11 mouse cellular contexts compared by ENCODE assay signal in the genomic region with DNA sequence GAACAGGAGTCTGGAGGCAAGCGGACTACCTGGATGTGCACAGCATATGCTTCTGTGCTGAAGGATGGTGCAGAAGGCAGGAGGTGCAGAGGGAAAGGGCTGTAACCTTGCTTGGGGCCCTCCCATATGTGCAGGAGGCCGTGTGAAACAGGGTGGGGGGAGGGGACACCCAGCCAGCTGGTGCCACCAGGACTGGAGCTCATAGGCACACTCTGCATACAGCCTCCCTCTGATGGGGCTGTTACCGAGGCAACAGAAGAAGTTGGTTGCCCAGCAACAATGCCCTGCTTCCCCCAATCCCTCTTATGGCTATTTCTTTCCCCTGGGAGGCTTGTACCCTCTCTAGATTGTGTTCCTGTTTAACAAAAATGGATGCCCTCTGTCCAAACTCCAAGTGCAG. TPM values are rescaled to one million over a fixed set of nuclear protein-coding genes. Genes with fewer than 3 reads are reported as not detected.
A peak's percentile ranks its signal among the peaks of the same experiment; 100 is the strongest.
DNase-seq lines count a peak whose midpoint lies in the region; ATAC-seq and TF ChIP-seq lines count a peak whose summit lies in the region.
"Had no signal": no experiment of that assay in that cellular context is flagged by ENCODE, and none has a peak within 500 bp of the region (broad histone marks: within the 10 kb centered on the region; RNA-seq: fewer than 3 reads in every experiment).

No protein-coding gene starts in this region.

- ATAC-seq in stomach, postnatal 0 days (ENCODE audit: low FRiP score, low TSS enrichment), result no peak

- 0 out of 2 replicates have a peak, but pooled peaks cover under 1% of the 10 kb centered on the region for H3K4me1 ChIP-seq in stomach, postnatal 0 days (replicated peaks; ENCODE audit: control insufficient read depth, insufficient read depth)

- no peak for TF ChIP-seq EP300 in stomach, postnatal 0 days (optimal IDR thresholded peaks at IDR 0.05)

- no peaks in the 10 kb centered on the region for H3K9me3 ChIP-seq in stomach, postnatal 0 days (ENCODE audit: control insufficient read depth, low read length)

- TF ChIP-seq CTCF in stomach, postnatal 0 days (IDR thresholded peaks at IDR 0.05; ENCODE audit: low read depth), result no peak

- intact Hi-C loops in left cerebral cortex, postnatal 10 days (cut with DNase I), result loop anchor here (2.0 to 10.0 kb wide), 5 partner anchors 137 to 610 kb away; partner anchors contain the start of genes Anp32a and Kif23

- no peak overlapping the region for H3K4me2 ChIP-seq in stomach, postnatal 0 days (replicated peaks; ENCODE audit: low read depth)

- 56% methylated on average over 3 of the region's 3 CpGs for whole genome bisulfite sequencing in stomach, postnatal 0 days

- H3K4me3 ChIP-seq in stomach, postnatal 0 days (ENCODE audit: low read depth, low read length), result no peak overlapping the region

- no peaks in the 10 kb centered on the region for H3K27me3 ChIP-seq in stomach, postnatal 0 days (ENCODE audit: control insufficient read depth, insufficient read depth, low read length)

- no peaks in the 10 kb centered on the region for H3K36me3 ChIP-seq in stomach, postnatal 0 days (ENCODE audit: control insufficient read depth, insufficient read depth, low read length)

- no peak overlapping the region for H3K9ac ChIP-seq in stomach, postnatal 0 days (ENCODE audit: low read length)

- H3K27ac ChIP-seq in stomach, postnatal 0 days (replicated peaks), result no peak overlapping the region

- peak; percentile 22 for DNase-seq in cerebellum, adult 8-10 months
- DNase-seq in cerebellum, adult 11 months, result no peak
- peak; percentile 58 to 71 for DNase-seq in frontal cortex, postnatal 36 days (ENCODE audit: low spot score in 2 of 2)
- peak; percentile 54 to 80 for DNase-seq in left cerebral cortex, postnatal 10 days (ENCODE audit: extremely low spot score in 1 of 2, low spot score in 2 of 2)
- DNase-seq in retina, embryonic 14.5 days (ENCODE audit: low spot score), result peak; percentile 77
- no peak for DNase-seq in urinary bladder, postnatal 36 days (ENCODE audit: low spot score in 2 of 2)
- DNase-seq in urinary bladder, postnatal 4 days (ENCODE audit: low spot score in 2 of 2), result no peak
- no peak for DNase-seq in stomach, postnatal 0 days (ENCODE audit: low spot score)
- DNase-seq: kidney, adult 2 months; thymus, postnatal 14 days had no signal

RNA-seq across cellular contexts. Expression of gene Coro2b, which starts 17.8 kb away (rescaled TPM):
- total RNA-seq in left cerebral cortex, postnatal 10 days (2021), result 100 to 1,000 TPM; 107 to 113 TPM
- polyA plus RNA-seq in stomach, postnatal 0 days (2015; fragmentation: Nextera tagmentation; extraction: Ambion mirVana), result 4.9 and 5.4 TPM in 2 replicates
- total RNA-seq: neutrophil, adult 5-6 weeks had no signal

Comparison
In these comparisons a context has a peak if more than half of its experiments do, and no peak if none do; other contexts are left out.
1. DNase-seq: peak in cerebellum, adult 8-10 months (single experiment), frontal cortex, postnatal 36 days (2 of 2), left cerebral cortex, postnatal 10 days (2 of 2) and retina, embryonic 14.5 days (single experiment); none in cerebellum, adult 11 months (single experiment), urinary bladder, postnatal 36 days (0 of 2), urinary bladder, postnatal 4 days (0 of 2) and stomach, postnatal 0 days (single experiment).